Mouse (Mus musculus): Measurements from ENCODE around the gene Grik3.

Gene Grik3

GRCm38 (mm10) chr4:125490661-125491504, at the start of gene Grik3:
Gene Grik3, plus strand, starts transcription at chr4:125490700.
- DNase-seq (ENCODE audit: extremely low spot score, low spot score), result peak; percentile 65

DNA sequence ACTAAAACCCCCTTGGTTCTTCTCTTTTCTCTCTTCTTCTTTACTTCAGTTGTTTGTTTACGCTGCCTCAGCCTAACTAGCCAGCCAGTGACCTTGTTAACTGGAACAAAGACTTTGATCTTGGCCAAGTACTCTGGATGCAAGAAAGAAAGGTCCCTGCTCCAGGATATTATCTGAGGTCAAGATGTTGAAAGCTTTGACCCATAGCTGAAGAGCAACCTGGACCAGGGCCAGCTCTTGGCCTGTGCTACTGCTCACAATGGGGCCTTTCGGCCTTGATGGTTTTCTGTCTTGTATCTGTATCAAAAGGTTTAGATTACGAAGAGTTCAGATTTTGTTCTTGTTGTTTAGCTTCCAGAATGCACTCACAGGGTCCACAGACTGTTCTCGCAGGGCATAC, 48.7 kb upstream of the Grik3 start:
- DNase-seq (ENCODE audit: extremely low spot score, low spot score), result no peak

DNA sequence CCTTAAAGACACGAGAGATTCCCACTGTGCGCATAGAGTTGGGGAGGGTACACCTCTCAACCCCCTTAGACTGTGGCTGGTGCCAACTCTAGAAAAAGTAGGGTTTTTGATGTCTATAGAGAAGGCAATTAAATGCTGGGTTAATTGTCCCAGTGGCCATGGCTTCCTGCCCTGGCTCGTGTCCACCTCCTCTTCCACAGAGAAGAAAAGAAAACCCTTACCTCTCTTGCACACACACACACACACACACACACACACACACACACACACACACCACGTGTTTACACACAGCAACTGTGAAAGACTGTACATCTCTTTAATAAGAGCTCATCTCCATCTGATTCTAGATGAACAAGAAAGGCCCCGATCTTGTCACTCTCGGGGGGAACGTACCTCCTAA, 46.1 kb upstream of the Grik3 start:
- DNase-seq (ENCODE audit: extremely low spot score, low spot score), result no peak

GRCm38 (mm10) chr4:125450602-125451321, 39.7 kb upstream of the Grik3 start:
- no peak for DNase-seq (ENCODE audit: extremely low spot score, low spot score)

GRCm38 (mm10) chr4:125451821-125452220, 38.7 kb upstream of the Grik3 start:
- DNase-seq (ENCODE audit: extremely low spot score, low spot score), result no peak

- no peak for DNase-seq (ENCODE audit: extremely low spot score, low spot score)
Measured at GRCm38 (mm10) chr4:125456506-125456905, 34.0 kb upstream of the Grik3 start.

GRCm38 (mm10) chr4:125457152-125458093, 33.1 kb upstream of the Grik3 start:
- no peak for DNase-seq (ENCODE audit: extremely low spot score, low spot score)

- DNase-seq (ENCODE audit: extremely low spot score, low spot score), result no peak
Measured at GRCm38 (mm10) chr4:125459791-125460190, 30.7 kb upstream of the Grik3 start.

DNA sequence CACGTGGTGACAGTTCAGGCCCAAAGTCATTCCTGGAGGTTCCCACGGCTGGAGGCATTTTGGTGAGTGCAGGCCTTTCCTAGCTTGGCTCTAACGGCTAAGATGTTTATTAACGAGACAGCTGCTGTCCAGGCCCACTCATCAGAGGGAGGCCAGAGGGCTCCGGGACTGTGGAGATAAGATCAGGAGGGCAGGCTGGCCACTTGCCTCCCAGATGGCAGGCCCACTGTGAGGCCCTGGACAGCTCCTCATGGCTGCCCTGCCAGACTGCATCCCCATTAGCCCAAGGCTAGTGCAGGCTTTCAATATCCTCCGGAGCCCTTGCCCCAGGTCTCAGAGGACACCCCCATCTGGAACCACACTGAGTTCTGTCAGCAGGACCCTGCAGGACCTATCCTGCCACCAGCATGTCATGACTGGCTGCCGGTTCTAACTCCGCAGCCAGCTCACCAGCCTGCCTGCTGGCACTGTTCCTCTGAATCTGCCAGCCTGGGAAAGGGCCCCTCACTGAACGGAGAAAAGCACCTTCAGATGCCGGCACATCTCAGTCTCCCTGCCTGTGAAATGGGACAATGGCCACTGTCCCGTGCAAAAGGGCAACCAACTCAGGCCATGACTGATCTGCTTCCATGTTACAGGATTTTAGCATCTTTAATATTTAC, 20.7 kb upstream of the Grik3 start:
- DNase-seq (ENCODE audit: extremely low spot score, low spot score), result no peak

- no peak for DNase-seq (ENCODE audit: extremely low spot score, low spot score)
Measured at GRCm38 (mm10) chr4:125474903-125475302, 15.6 kb upstream of the Grik3 start.

GRCm38 (mm10) chr4:125478071-125478470, 12.4 kb upstream of the Grik3 start:
- DNase-seq (ENCODE audit: extremely low spot score, low spot score), result no peak

DNA sequence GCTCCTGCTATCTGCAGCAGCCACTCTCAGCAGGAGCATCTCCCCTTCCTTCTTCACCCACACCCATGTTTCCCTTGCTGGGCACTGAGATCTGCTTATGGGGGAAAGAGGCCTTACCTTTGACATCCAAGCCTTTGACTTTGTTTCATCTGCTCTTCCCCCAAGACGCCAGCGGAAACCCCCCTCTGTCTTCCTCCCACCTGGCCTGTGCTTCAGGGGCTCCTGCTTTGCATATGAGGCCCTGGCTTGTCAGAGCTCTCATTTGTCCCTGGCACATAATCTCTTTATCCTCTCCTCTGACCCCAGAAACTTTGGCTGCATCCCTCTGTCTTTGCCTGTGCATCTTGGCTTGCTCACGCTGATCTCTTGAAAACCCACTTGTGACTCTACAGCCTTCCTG, 9.2 kb upstream of the Grik3 start:
- no peak for DNase-seq (ENCODE audit: extremely low spot score, low spot score)

DNA sequence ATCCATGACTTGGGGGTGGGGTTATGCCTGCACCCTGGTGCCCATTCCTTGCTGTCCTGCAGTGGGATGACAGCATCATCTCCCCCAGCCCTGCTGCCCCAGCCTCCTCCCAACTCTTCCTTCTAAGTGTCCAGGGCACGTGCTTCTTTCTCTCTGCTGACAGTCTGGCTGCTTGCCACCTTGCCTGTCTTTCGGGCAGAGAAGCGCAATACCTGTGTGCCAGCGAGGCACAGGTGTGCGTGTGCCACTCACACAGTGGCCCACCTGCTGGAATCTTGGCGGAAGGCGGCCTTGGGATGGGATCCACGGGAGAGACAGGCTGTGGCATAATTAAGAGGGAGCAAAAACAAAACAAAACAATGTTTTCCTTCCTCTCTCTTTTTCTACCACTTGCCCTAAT, 6.4 kb upstream of the Grik3 start:
- DNase-seq (ENCODE audit: extremely low spot score, low spot score), result no peak

GRCm38 (mm10) chr4:125485416-125486239, 4.9 kb upstream of the Grik3 start:
- DNase-seq (ENCODE audit: extremely low spot score, low spot score), result no peak

DNA sequence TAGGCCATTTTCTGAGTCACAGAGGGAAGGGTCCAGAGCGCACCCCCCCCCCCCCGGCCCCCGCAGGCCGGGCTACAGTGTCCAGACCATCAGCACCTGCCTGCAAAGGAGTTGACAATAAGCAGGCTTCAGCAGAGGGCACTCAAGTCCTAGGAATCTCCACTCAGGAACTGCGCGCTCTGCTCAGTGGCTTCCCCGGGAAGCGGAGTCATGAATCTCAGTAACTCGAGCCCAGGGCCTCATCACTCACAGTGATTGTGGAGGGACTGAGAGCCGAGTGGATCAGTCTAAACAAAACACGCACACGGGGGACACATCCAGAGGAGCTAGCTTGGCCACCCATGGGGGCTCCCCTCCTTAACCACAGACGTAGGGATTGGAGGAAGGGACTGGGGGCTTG, 3.9 kb upstream of the Grik3 start:
- DNase-seq (ENCODE audit: extremely low spot score, low spot score), result no peak

DNA sequence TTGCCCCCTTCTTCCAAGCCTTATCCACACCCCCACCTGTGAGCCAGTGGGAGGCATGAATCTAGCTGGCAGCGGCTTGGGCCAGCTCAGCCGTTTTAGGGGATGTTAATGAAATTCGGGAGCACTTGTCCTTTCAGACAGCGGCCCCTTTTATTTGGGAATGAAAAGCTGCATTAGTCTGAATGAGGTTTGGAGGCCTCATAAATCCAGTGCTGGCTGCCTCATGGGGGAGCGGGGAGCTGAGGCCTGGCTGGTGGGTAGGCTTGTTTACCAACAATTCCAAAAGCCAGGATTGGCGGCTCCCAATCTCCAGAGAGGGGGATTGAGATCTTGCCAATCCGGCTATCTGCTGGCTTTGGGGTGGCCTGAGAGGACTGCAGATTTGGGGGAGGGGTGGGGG, 3.5 kb upstream of the Grik3 start:
- DNase-seq (ENCODE audit: extremely low spot score, low spot score), result no peak

DNA sequence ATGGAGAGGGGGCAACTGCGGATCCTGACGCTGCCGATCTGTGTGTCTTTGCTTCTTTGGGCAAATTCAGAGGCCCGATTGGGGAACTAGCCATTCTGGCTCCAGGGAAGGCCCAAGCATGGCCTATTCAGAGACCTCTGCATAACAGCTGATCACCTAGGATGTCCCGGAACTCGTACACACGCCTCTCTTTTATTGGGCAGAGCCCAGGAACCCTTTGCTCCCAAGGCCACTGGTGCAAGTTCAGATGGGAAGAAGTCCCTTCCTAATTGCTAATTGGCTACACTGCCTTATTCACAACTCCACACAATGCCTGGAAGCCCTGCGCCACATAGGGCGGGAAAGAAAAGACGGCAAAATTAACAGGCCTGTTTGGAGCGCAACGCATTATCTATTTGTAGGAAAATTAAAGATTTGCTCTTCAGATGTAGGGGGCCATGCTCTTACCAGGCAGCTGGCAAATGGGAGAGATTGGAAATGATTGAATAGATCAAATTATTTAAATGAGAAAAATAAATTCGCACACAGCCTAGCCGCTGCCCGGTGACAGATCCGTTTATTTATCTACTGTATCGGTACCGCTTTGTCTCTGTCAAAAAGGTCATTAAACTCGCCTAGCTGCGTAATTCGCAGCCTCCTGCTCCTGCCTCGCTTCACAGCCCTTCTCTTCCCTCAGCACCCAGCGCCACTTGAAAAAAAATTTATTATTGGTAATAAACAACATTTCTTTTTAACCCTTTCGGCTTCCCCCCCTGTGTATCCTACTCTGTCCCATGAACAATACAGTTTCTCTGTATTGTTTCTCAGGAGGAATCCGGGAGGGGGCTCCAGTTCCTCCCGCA, 1.5 kb upstream of the Grik3 start:
- DNase-seq (ENCODE audit: extremely low spot score, low spot score), result peak; percentile 43

- DNase-seq (ENCODE audit: extremely low spot score, low spot score), result peak; percentile 69
Measured at GRCm38 (mm10) chr4:125489901-125490590, 454 bp upstream of the Grik3 start.

Data from neural tube, embryonic 10.5 days (tissue).